Mouse (Mus musculus) adrenal gland, adult 18-20 months (tissue): ENCODE measurements at regions not wholly inside any gene's neighbourhood (a gene's known extent, or its start where the extent isn't known, plus 50 kb on each side); places are given as distances from the start of the nearest gene placed in this dataset.

Experiments
- DNase-seq, 2 experiments: peaks; one replicate each; pipeline ENCODE4 v3.0.0; 2021 to 2022; ENCODE audit warnings: low spot score in 2 of 2

DNA sequence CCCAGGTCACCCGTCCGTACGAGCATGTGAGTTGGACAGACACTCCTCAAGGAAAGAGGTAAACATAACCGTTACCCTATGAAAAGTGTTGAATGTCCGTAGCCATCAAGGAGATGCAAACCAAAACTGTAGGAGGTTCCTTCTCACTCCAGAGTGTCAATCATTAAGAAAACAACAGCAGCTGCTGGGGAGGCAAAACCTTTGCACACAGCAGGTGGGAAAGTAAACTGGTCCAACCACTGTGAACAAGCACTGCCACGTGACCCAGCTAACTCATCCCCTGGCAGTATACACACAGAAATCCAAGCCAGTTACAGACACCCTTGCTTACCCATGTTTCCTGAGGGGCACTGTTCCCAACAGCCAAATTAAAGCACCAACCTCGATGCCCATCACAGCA is 54.7 kb upstream of the Irx5 start:
- DNase-seq: no peak

DNA sequence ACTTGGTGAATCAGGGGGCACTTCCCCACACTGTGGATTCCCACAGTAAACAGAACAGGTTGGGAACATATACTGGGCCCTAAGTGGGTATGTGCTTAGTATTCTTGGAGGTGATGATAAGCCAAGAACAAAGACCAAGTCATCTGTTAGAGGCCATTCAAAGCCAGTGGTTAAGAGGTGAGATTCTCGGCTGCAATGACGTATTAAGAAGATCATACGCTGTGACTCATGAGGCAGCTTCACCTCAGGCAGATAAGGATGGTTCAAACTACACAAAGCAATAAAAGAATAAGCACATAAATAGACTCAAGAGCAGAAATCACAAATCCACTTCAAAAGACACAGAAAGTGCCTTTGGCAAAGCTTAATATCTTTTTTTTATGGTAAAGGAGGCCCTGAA is 56.4 kb upstream of the Irx5 start:
- DNase-seq: no peak

DNA sequence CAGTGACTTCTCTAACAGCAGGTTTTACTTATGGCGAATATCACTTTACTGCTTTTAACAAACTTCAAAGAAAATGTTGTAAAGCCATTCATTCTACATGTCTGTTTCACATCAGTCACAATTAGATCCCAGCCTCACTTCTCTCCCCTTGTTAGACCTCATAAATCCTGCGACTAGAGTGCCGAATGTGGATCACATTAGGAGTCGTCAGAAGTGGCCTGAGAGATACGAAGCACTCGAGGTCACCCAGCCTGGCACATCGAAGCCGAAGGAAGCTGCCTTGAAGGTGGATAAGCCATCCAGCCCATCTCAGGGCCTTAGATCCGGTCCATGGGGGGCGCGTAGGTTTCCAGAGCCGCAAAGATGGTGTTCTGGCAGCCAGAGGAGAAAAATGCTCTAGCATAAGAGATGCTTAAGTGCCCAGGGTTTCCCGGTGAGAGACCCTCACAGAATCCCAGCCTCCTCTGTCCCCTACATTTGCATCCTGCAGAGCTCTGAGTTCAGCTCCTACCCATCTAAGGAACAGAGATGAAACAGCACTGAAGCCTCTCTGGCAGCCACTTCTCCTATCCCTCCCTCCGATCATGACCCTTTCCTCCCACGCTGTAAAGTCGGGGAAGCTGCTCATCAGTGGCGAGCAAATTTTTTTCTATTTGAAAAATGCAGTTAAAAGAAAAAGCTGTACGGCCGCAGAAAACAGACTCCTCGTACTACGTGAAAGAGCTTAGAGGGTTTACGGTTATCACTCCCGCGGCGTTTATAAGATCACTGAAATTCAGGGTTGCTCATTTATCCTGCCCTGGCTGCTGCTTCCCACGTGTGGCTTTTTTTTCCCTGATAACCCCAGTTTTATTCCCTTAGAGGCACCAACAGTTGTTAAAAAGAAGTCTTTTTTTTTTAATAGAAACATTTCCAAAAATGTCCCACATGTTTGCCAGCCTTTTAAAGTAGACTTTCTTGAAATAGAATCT is 70.3 kb upstream of the Irx5 start:
- DNase-seq: no peak

DNA sequence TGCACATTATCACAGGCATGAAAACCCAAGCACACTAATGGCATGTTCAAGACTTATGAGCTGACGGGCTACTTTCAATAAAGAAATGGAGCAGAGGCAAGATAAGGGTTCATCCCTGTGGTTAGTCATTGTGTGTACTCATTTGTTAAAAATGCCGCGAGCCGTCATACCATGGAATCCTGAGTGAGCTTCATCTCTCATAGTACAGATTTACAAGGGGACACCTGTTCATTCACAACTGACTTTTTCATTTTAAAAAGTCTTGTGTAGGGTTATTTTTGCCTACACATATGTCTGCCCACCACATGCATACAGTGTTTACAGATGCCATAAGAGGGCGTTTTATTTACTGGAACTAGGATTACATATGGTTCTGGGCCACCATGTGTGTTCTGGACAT is 81.7 kb upstream of the Irx5 start:
- no peak for DNase-seq

DNA sequence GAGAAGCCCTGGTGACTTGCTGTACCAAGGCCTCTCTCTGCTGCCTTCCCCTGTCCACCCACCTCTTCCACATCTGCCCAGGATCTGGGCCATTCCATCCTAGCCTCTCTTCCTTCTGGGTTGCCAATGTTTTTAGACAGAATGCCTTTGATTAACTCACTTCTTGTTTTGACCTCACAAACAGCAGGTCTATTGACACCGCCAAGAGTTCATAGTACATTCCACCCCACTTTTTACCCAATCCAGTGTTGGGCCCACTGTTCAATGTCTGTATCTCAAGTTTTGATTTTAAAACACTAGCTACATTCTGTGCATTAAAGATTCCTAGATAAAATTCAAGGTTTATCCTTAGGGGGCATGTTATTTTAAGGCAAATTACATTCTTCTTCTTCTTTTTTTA is 84.7 kb upstream of the Irx5 start:
- no peak for DNase-seq

DNA sequence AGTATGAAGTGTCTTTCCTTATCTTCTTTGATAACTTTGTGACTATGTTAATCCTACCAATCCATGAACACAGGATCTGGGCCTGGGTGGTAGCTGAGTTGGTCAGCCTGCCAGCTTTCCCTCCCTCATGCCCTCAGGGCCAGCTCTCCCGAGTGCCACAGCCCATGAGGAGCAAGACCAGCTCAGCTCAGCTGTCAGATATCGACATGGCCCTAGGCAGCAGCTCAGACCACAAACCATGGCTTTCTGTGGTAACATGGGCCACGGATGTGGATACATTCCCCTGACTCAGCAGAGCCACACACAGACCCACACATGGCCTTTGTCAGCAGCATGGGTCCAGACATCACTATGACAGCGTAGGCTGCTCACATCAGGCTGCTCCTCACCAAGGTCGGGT is 85.4 kb upstream of the Irx5 start:
- no peak for DNase-seq

GRCm38 (mm10) chr8:92270636-92271035 is 86.8 kb upstream of the Irx5 start:
- DNase-seq: no peak

DNA sequence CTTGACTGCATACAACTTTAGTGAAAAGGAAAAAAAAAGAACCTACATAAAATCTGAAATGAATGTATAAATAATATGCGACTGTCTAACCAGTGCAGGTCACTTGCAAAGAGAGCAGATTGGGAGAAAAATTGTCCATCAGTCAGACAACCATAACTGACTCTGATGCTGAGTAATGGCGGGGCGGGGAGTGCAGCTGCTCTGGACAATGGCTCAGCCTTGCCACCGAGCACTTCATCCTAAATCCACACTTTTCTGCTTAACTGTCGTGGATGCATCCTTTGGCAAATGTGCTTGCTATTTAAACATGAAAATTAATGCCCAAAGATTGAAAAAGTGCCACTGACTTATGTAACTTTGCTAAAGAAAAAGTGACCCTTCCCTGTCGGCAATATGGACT is 90.0 kb upstream of the Irx5 start:
- no peak for DNase-seq

- DNase-seq: no peak
These were observed 97.4 kb upstream of the Irx5 start for GRCm38 (mm10) chr8:92260056-92260455.

GRCm38 (mm10) chr8:92258258-92258657 is 99.2 kb upstream of the Irx5 start:
- DNase-seq: no peak

GRCm38 (mm10) chr8:92252597-92253375 is 104.6 kb upstream of the Irx5 start:
- no peak for DNase-seq

DNA sequence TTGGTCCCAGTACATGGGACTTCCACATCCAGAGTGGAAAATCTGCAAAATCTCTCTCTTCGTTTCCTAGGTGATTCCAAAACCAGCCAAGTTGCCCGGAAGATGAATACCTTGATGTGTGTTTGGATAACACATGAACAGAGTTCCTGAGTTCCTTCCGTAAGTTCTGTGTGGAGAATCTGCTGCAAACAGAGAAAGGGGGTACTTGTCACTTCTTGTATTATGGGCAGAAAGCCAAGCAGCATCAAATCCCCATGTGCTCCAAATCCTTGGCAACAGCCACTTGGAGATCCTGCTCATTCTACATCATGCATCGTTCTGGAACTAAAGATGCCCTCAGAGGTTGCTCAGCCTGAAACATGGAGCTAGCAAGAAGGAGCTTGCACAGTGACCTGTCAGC is 111.1 kb upstream of the Irx5 start:
- DNase-seq: no peak

- no peak for DNase-seq
These were observed 116.6 kb upstream of the Irx5 start for GRCm38 (mm10) chr8:92240686-92241275.

DNA sequence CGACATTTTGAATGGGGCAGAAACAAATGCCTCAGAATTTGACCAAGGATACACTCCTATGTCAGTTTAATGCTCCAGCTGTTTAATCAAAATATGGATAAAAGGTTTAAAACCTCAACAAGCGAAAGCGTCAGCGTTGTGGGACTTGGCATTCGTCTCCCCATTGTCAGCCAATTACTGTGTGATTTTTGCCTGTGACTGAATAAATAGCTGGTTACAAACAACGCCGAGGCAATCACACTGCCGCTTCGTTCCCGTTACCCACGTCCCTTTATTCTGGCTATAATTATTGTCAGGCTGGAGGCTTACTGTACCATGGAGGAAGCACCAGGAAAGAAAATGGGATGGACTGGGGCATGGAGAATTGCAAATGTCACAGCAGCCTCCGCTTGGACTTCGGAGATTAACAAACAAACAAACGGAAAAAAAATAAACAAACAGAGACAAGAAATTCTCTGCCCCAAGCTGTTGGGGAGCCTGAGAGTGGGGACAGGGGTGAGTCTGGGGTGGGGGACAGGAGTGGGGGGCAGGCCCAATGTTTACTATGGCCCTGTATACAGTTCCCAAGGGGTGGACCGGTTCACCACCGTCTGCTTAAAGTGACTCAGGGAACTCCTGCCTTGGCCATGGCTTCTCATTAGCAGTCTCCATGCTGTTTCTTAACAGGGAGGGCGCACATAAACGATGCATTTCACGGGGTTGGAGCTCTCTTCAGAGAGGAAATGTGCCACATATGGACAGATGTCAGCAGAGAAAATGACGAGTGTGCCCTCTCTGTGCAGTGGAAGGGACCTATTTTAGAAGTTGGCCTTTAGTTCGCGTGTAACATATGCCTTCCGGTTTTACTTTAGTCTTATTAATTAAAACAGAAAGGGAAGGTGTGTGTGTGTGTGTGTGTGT is 125.8 kb upstream of the Irx5 start:
- DNase-seq: no peak

DNA sequence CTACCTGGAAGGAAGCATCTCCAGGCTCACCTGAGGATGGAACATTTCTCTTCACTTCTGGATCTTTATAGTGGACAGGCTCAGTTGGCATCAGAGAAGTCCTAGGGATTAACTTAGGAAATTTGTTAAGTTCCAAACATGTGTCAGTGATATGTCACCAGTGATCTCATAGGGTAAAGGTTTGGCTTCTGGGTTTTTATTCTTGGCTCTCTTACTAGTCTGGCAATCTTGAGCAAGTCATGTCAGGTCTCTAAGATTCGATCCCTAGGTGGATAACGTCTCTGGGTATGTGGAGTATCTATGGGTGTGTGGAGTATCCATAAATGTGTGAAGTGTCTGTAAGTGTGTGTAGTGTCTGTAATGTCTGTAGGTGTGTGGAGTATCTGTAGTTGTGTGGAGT is 127.9 kb upstream of the Irx5 start:
- DNase-seq: no peak

DNA sequence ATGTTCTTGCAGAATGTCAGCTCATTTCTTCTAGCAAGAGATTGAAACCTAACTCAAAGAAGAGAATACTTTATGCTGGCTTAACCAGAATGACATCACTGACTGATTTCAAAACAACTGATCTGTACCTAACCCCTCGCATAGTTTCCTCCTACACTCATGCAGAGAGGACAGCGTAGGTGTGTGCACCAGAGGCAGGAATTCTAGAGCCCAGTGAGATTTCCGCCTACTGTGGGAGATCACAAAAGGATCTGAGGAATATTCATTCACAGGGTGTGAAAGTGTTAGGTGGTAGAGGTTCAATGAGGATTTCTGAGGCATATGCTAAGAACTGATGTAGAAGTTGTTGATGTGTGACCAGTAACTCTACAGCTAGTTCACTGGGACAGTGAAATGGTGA is 132.5 kb upstream of the Irx5 start:
- no peak for DNase-seq

DNA sequence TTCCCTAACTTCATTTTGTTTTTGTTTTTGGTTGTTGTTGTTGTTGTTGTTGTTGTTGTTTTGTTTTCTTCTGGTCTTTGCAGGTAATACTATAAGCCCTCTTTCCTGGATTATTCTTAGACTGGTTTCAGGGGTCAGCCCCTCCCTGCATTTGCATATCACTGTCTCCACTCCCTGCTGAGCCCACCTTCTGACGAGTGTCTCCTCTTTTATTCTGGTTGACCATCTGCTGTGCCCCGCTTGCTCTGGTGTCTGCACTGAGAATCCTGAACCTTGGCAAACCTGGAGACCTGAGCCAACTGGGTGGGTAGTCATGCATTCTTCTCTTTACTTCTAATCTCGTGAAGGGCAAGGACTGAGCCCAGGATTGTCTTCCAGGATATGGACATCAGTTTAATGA is 134.4 kb upstream of the Irx5 start:
- no peak for DNase-seq

DNA sequence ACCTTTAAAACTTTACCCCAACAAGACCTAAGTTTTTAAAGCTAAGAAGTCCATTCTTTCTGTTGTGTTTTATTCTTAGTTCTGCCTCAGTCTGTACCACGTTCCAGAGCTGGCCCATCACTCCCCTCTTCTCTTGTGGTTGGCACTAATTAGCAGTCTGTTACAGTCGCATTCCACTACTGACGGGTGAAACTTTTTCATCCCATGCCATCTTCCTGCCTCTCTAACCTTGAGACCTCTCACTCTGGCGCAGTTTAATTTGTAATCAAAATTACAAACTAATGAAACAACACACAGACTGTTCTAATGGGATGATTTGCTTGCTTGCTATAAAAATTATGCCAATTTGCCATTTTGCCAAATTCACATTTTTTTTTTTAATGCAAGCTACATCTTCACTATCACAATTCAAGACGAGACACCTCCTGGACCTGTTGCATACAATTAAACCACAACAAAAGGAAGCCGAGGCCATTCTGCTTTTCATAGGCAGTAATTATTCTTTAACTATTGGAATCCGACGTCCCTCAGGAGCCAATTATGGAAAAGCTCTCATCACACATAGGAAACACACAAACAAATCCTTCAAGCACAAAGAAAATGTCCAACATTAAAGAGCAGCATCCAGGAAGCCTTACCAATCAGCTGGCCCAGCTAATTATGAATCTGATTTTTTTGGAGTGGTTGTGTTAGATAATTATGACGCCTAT is 138.1 kb upstream of the Irx5 start:
- DNase-seq: no peak

DNA sequence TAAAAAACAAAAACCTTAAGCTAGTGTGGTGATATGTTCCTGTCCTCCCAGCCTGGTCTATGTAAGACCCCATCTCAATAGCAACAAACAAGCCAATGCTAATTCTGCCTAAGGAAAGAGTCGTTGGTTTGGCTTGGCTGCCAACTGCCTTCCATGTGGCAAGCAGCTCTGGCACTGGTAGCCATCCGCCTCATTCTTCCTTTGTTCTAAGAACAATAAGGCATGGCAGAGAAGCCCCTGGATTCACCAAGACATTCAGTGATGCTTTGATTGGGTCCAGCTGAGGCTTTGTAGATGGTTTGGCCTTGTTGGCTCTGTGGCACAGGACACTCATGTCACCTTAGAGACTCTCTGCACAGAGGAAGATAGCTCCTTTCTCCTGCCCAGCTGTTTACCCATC is 139.9 kb upstream of the Irx5 start:
- DNase-seq: no peak

DNA sequence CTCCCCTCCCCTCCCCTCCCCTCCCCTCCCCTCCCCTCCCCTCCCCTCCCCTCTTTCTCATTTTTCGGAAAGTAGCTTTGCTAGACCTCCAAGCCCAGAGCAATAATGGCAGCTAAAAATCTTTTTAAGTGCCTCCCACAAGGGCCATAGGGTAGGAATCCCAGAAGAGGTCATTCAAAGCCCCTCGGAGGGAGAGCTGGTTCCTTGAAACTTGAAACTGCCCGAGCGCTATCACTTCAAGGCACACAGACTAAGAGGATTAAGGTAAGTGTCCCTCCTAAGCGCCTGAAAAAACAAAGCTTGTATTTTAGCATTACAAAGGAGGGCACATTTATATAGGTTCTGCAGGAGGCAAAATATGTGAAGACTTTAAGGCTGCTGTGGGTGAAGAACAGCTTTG is 141.2 kb upstream of the Irx5 start:
- DNase-seq: no peak
